Mouse (Mus musculus) lung, embryonic 14.5 days (tissue): Measurements from ENCODE around the gene 2310057J18Rik. TPM values are rescaled to one million over a fixed set of nuclear protein-coding genes. Genes with fewer than 3 reads are reported as not detected.

Experiments
- ATAC-seq: fragments of 200-750 bp; cut with Nextera tagmentation; 2 replicates; pipeline ENCODE4 v1.8.0; 2017; ENCODE audit warnings: mild to moderate bottlenecking, moderate TSS enrichment, moderate library complexity; ENCODE audit not compliant: insufficient read depth
- DNase-seq: peaks from one replicate; pipeline ENCODE4 v3.0.0-alpha.2; 2015
- H3K27ac ChIP-seq: fragments of 300-500 bp; sonication (generic); 2 replicates; pipeline ENCODE4 v1.5.1; 2014; ENCODE audit warnings: low read depth, mild to moderate bottlenecking, moderate library complexity
- H3K27me3 ChIP-seq: fragments of 300-500 bp; sonication (generic); 2 replicates; pipeline ENCODE4 v1.6.1; 2014; ENCODE audit warnings: low read length, control low read depth; ENCODE audit not compliant: insufficient read depth
- H3K36me3 ChIP-seq: fragments of 300-500 bp; sonication (generic); 2 replicates; pipeline ENCODE4 v1.6.1; 2014; ENCODE audit warnings: control low read depth; ENCODE audit not compliant: insufficient read depth
- H3K4me1 ChIP-seq: fragments of 300-500 bp; sonication (generic); 2 replicates; pipeline ENCODE4 v1.6.1; 2014; ENCODE audit warnings: antibody characterized with exemption, control low read depth; ENCODE audit not compliant: insufficient read depth
- H3K4me2 ChIP-seq: fragments of 300-500 bp; sonication (generic); 2 replicates; pipeline ENCODE4 v1.6.1; 2014; ENCODE audit warnings: mild to moderate bottlenecking
- H3K4me3 ChIP-seq: fragments of 300-500 bp; sonication (generic); 2 replicates; pipeline ENCODE4 v1.5.1; 2014; ENCODE audit warnings: low read depth, low read length
- H3K9ac ChIP-seq: fragments of 300-500 bp; sonication (generic); 2 replicates; pipeline ENCODE4 v1.6.1; 2014
- H3K9me3 ChIP-seq: fragments of 300-500 bp; sonication (generic); 2 replicates; pipeline ENCODE4 v1.6.1; 2016; ENCODE audit warnings: low read depth, low read length, control low read depth
- CTCF ChIP-seq: IDR thresholded peaks from 2 replicates; pipeline ENCODE4 v1.5.1; 2016; ENCODE audit warnings: antibody characterized with exemption, low read depth
- WGBS: fragments of 180-500 bp; shearing (Covaris S2); extraction: QIAGEN DNeasy Blood & Tissue Kit; methylation state at CpG from one replicate; pipeline ENCODE4 v1.1.7; 2014; 5-methylcytosine and 5-hydroxymethylcytosine counted together
- polyA plus RNA-seq: library from polyadenylated mRNA; unstranded; fragments of >200 nt; fragmentation: Nextera tagmentation; extraction: Ambion mirVana; gene quantifications from 2 replicates; pipeline ENCODE4 v1.2.1, GENCODE M21; 2014

The 2310057J18Rik gene
- polyA plus RNA-seq, 1 experiment from 2014 or later = not detected

- DNase-seq = peak; percentile 5
- no peaks in the 10 kb centered on the region for H3K4me1 ChIP-seq
- no peak overlapping the region for H3K9ac ChIP-seq
- H3K4me2 ChIP-seq = no peak overlapping the region
- 67% methylated on average over 4 of the region's 4 CpGs for WGBS
- H3K4me3 ChIP-seq = no peak overlapping the region
- ATAC-seq = no peak
- 0 out of 2 replicates have a peak, but pooled peaks have one; percentile 17 for TF ChIP-seq CTCF
- H3K27me3 ChIP-seq = no peaks in the 10 kb centered on the region
- no peaks in the 10 kb centered on the region for H3K36me3 ChIP-seq
- no peak overlapping the region for H3K27ac ChIP-seq
- H3K9me3 ChIP-seq = no peaks in the 10 kb centered on the region
These were observed 31.6 kb downstream of the 2310057J18Rik start for GRCm38 (mm10) chr10:28954515-28954914.

Other genes with a start within 250 kb of the 2310057J18Rik start
- gene Soga3, start 157.5 kb upstream of the 2310057J18Rik start, polyA plus RNA-seq = 0.19 and 0.29 TPM in 2 replicates
- gene Gm49353, start 212.7 kb upstream of the 2310057J18Rik start, polyA plus RNA-seq = not detected in 2 replicates
- 0.18 and 0.24 TPM in 2 replicates for gene 9330159F19Rik, start 225.3 kb upstream of the 2310057J18Rik start, polyA plus RNA-seq